Mouse (Mus musculus) midbrain, embryonic 11.5 days (tissue): ENCODE data around the gene Rasa3. TPM values are rescaled to one million over a fixed set of nuclear protein-coding genes. Genes with fewer than 3 reads are reported as not detected.
A peak's percentile ranks its signal among the peaks of the same experiment; 100 is the strongest.

Experiments used
- ATAC-seq: fragments of 200-750 bp; cut with Nextera tagmentation; 2 replicates; pipeline ENCODE4 v1.8.0; 2017; ENCODE audit warnings: moderate TSS enrichment, moderate library complexity; ENCODE audit not compliant: low FRiP score
- DNase-seq: peaks from one replicate; pipeline ENCODE4 v3.0.0; 2015; ENCODE audit warnings: low spot score; ENCODE audit errors: missing footprints
- H3K27ac ChIP-seq: fragments of 300-500 bp; sonication (generic); 2 replicates; pipeline ENCODE4 v1.5.1; 2014; ENCODE audit warnings: low read depth, low read length
- H3K27me3 ChIP-seq: fragments of 300-500 bp; sonication (generic); 2 replicates; pipeline ENCODE4 v1.6.1; 2014; ENCODE audit warnings: mild to moderate bottlenecking, low read length, moderate library complexity, mixed read lengths; ENCODE audit not compliant: control insufficient read depth, insufficient read depth
- H3K36me3 ChIP-seq: fragments of 300-500 bp; sonication (generic); 2 replicates; pipeline ENCODE4 v1.6.1; 2014; ENCODE audit warnings: mild to moderate bottlenecking, low read length, moderate library complexity, mixed read lengths; ENCODE audit not compliant: control insufficient read depth, insufficient read depth
- H3K4me1 ChIP-seq: fragments of 300-500 bp; sonication (generic); 2 replicates; pipeline ENCODE4 v1.6.1; 2014; ENCODE audit warnings: low read length; ENCODE audit not compliant: control insufficient read depth, insufficient read depth
- H3K4me2 ChIP-seq: fragments of 300-500 bp; sonication (generic); 2 replicates; pipeline ENCODE4 v1.6.1; 2014; ENCODE audit warnings: mild to moderate bottlenecking, moderate library complexity
- H3K4me3 ChIP-seq: fragments of 300-500 bp; sonication (generic); 2 replicates; pipeline ENCODE4 v1.5.1; 2014; ENCODE audit warnings: low read depth, low read length
- H3K9ac ChIP-seq: fragments of 300-500 bp; sonication (generic); 2 replicates; pipeline ENCODE4 v1.6.1; 2014; ENCODE audit warnings: low read length
- H3K9me3 ChIP-seq: fragments of 300-500 bp; sonication (generic); 2 replicates; pipeline ENCODE4 v1.6.1; 2016; ENCODE audit warnings: low read length; ENCODE audit not compliant: control insufficient read depth
- WGBS: fragments of 180-500 bp; shearing (Covaris S2); extraction: QIAGEN DNeasy Blood & Tissue Kit; methylation state at CpG from one replicate; pipeline ENCODE4 v1.1.7; 2014; 5-methylcytosine and 5-hydroxymethylcytosine counted together
- polyA plus RNA-seq: library from polyadenylated mRNA; unstranded; fragments of >200 nt; fragmentation: Nextera tagmentation; extraction: Ambion mirVana; gene quantifications from 2 replicates; pipeline ENCODE4 v1.2.1, GENCODE M21; 2014

Rasa3 gene
- 19.8 and 20.7 TPM in 2 replicates for polyA plus RNA-seq

- DNase-seq: no peak
- peaks cover 11% of the 10 kb centered on the region for H3K4me1 ChIP-seq
- peak within 1 kb of the TSS; percentile 73 for H3K9ac ChIP-seq
- peak within 1 kb of the TSS; percentile 72 for H3K4me3 ChIP-seq
- no peaks in the 10 kb centered on the region for H3K36me3 ChIP-seq
- peak within 1 kb of the TSS; percentile 63 for H3K27ac ChIP-seq
- H3K9me3 ChIP-seq: no peaks in the 10 kb centered on the region
- under 1% methylated on average over 36 of the region's 42 CpGs for WGBS
- ATAC-seq: peak; percentile 98
- peak within 1 kb of the TSS; percentile 92 for H3K4me2 ChIP-seq
- H3K27me3 ChIP-seq: 0 out of 2 replicates have a peak, but pooled peaks cover 2% of the 10 kb centered on the region
These were observed at the start of gene Rasa3 for GRCm38 (mm10) chr8:13677413-13677883. TSS of gene Rasa3 (minus strand) at chr8:13677603.

GRCm38 (mm10) chr8:13725722-13726121 lies 48.3 kb upstream of the Rasa3 start:
- Histone ChIP-seq H3K4me1 (no peaks in the 10 kb centered on the region), H3K36me3 (no peaks in the 10 kb centered on the region), H3K4me3 (no peak overlapping the region), H3K27ac (no peak overlapping the region), H3K4me2 (no peak overlapping the region), H3K9ac (no peak overlapping the region), H3K27me3 (no peaks in the 10 kb centered on the region), H3K9me3 (no peaks in the 10 kb centered on the region)
- ATAC-seq (no peak), DNase-seq (peak; percentile 86)

GRCm38 (mm10) chr8:13718980-13719379 lies 41.6 kb upstream of the Rasa3 start:
- no peaks in the 10 kb centered on the region for H3K9me3 ChIP-seq
- no peak overlapping the region for H3K4me2 ChIP-seq
- H3K4me3 ChIP-seq: no peak overlapping the region
- H3K9ac ChIP-seq: no peak overlapping the region
- H3K4me1 ChIP-seq: no peaks in the 10 kb centered on the region
- no peak overlapping the region for H3K27ac ChIP-seq
- WGBS: 93% methylated on average over 8 of the region's 8 CpGs
- no peaks in the 10 kb centered on the region for H3K36me3 ChIP-seq
- H3K27me3 ChIP-seq: no peaks in the 10 kb centered on the region
- no peak for ATAC-seq
- DNase-seq: no peak

- Histone ChIP-seq H3K4me1 (peaks cover 4% of the 10 kb centered on the region), H3K36me3 (no peaks in the 10 kb centered on the region), H3K4me3 (no peak overlapping the region), H3K9ac (no peak overlapping the region), H3K9me3 (no peaks in the 10 kb centered on the region), H3K4me2 (no peak overlapping the region), H3K27me3 (no peaks in the 10 kb centered on the region), H3K27ac (no peak overlapping the region)
- no peak for ATAC-seq
- no peak for DNase-seq
- 95% methylated on average over 5 of the region's 5 CpGs for WGBS
These were observed 31.1 kb upstream of the Rasa3 start for GRCm38 (mm10) chr8:13708514-13708913.

- Histone ChIP-seq H3K4me3 (no peak overlapping the region), H3K27me3 (no peaks in the 10 kb centered on the region), H3K9me3 (no peaks in the 10 kb centered on the region), H3K4me1 (peaks cover 4% of the 10 kb centered on the region), H3K36me3 (no peaks in the 10 kb centered on the region), H3K9ac (no peak overlapping the region), H3K4me2 (no peak overlapping the region), H3K27ac (no peak overlapping the region)
- DNase-seq: peak; percentile 80
- ATAC-seq: no peak
- WGBS: 86% methylated on average over 5 of the region's 5 CpGs
These were observed 29.5 kb upstream of the Rasa3 start for GRCm38 (mm10) chr8:13706918-13707317.

GRCm38 (mm10) chr8:13705668-13706067 lies 28.3 kb upstream of the Rasa3 start, which contains the start of gene Cfap97d2:
TSS of gene Cfap97d2 (plus strand) at chr8:13705889.
- H3K4me3 ChIP-seq: 0 out of 2 replicates have a peak within 1 kb of the TSS, but pooled peaks have one; percentile 11
- ATAC-seq (peak; percentile 99), DNase-seq (peak; percentile 98)
- H3K4me1 ChIP-seq: peaks cover 4% of the 10 kb centered on the region
- H3K36me3 ChIP-seq: no peaks in the 10 kb centered on the region
- peak within 1 kb of the TSS; percentile 39 for H3K4me2 ChIP-seq
- H3K27ac ChIP-seq: peak within 1 kb of the TSS; percentile 68
- H3K9ac ChIP-seq: peak within 1 kb of the TSS; percentile 54
- no peaks in the 10 kb centered on the region for H3K27me3 ChIP-seq
- WGBS: 4% methylated on average over 5 of the region's 5 CpGs
- no peaks in the 10 kb centered on the region for H3K9me3 ChIP-seq

GRCm38 (mm10) chr8:13704301-13704700 lies 26.9 kb upstream of the Rasa3 start:
- H3K27me3 ChIP-seq: no peaks in the 10 kb centered on the region
- no peak overlapping the region for H3K4me3 ChIP-seq
- no peak overlapping the region for H3K9ac ChIP-seq
- no peaks in the 10 kb centered on the region for H3K36me3 ChIP-seq
- H3K4me2 ChIP-seq: no peak overlapping the region
- DNase-seq (peak; percentile 75), ATAC-seq (no peak)
- H3K4me1 ChIP-seq: peaks cover 4% of the 10 kb centered on the region
- 90% methylated on average over 4 of the region's 4 CpGs for WGBS
- no peaks in the 10 kb centered on the region for H3K9me3 ChIP-seq
- no peak overlapping the region for H3K27ac ChIP-seq

GRCm38 (mm10) chr8:13703756-13704155 lies 26.4 kb upstream of the Rasa3 start:
- DNase-seq (peak; percentile 71), ATAC-seq (no peak)
- 95% methylated on average over 6 of the region's 6 CpGs for WGBS
- peaks cover 4% of the 10 kb centered on the region for H3K4me1 ChIP-seq
- H3K27me3 ChIP-seq: no peaks in the 10 kb centered on the region
- H3K4me3 ChIP-seq: no peak overlapping the region
- H3K36me3 ChIP-seq: no peaks in the 10 kb centered on the region
- H3K27ac ChIP-seq: no peak overlapping the region
- H3K9ac ChIP-seq: no peak overlapping the region
- no peaks in the 10 kb centered on the region for H3K9me3 ChIP-seq
- H3K4me2 ChIP-seq: no peak overlapping the region

GRCm38 (mm10) chr8:13702755-13703154 lies 25.4 kb upstream of the Rasa3 start:
- Histone ChIP-seq H3K4me3 (no peak overlapping the region), H3K27ac (no peak overlapping the region), H3K27me3 (no peaks in the 10 kb centered on the region), H3K9me3 (no peaks in the 10 kb centered on the region), H3K4me1 (peaks cover 4% of the 10 kb centered on the region), H3K4me2 (no peak overlapping the region), H3K9ac (no peak overlapping the region), H3K36me3 (no peaks in the 10 kb centered on the region)
- DNase-seq: peak; percentile 54
- WGBS: 60% methylated on average over 4 of the region's 4 CpGs
- no peak for ATAC-seq
